Mouse (Mus musculus) forebrain, embryonic 13.5 days (tissue): Measurements from ENCODE around the gene Vamp2. TPM values are rescaled to one million over a fixed set of nuclear protein-coding genes. Genes with fewer than 3 reads are reported as not detected.
A peak's percentile ranks its signal among the peaks of the same experiment; 100 is the strongest.

Experiments
- ATAC-seq: fragments of 200-750 bp; cut with Nextera tagmentation; 2 replicates; pipeline ENCODE4 v1.8.0; 2017
- H3K27ac ChIP-seq: fragments of 300-500 bp; sonication (generic); 2 replicates; pipeline ENCODE4 v1.5.1; 2015; ENCODE audit warnings: inconsistent platforms, mild to moderate bottlenecking, moderate library complexity
- H3K27me3 ChIP-seq: fragments of 300-500 bp; sonication (generic); 2 replicates; pipeline ENCODE4 v1.6.1; 2015; ENCODE audit warnings: mild to moderate bottlenecking, inconsistent platforms
- H3K36me3 ChIP-seq: fragments of 300-500 bp; sonication (generic); 2 replicates; pipeline ENCODE4 v1.6.1; 2015; ENCODE audit warnings: mild to moderate bottlenecking, inconsistent platforms; ENCODE audit not compliant: poor library complexity, severe bottlenecking
- H3K4me1 ChIP-seq: fragments of 300-500 bp; sonication (generic); 2 replicates; pipeline ENCODE4 v1.6.1; 2015; ENCODE audit warnings: inconsistent platforms
- H3K4me2 ChIP-seq: fragments of 300-500 bp; sonication (generic); 2 replicates; pipeline ENCODE4 v1.6.1; 2015; ENCODE audit warnings: inconsistent platforms, mild to moderate bottlenecking, moderate library complexity
- H3K4me3 ChIP-seq: fragments of 300-500 bp; sonication (generic); 2 replicates; pipeline ENCODE4 v1.5.1; 2015; ENCODE audit warnings: mild to moderate bottlenecking, inconsistent platforms
- H3K9ac ChIP-seq: fragments of 300-500 bp; sonication (generic); 2 replicates; pipeline ENCODE4 v1.6.1; 2015; ENCODE audit warnings: mild to moderate bottlenecking, inconsistent platforms
- H3K9me3 ChIP-seq: fragments of 300-500 bp; sonication (generic); replicated peaks from 2 replicates; pipeline ENCODE4 v1.6.1; 2016; ENCODE audit warnings: inconsistent platforms
- WGBS: fragments of 180-500 bp; shearing (Covaris S2); methylation state at CpG from one replicate; pipeline ENCODE4 v1.1.7; 2015; 5-methylcytosine and 5-hydroxymethylcytosine counted together
- polyA plus RNA-seq: library from polyadenylated mRNA; unstranded; fragments of >200 nt; fragmentation: Nextera tagmentation; extraction: Ambion mirVana; gene quantifications from 2 replicates; pipeline ENCODE4 v1.2.1, GENCODE M21; 2015

Gene Vamp2
- polyA plus RNA-seq, 1 experiment from 2014 or later, result 110 TPM

DNA sequence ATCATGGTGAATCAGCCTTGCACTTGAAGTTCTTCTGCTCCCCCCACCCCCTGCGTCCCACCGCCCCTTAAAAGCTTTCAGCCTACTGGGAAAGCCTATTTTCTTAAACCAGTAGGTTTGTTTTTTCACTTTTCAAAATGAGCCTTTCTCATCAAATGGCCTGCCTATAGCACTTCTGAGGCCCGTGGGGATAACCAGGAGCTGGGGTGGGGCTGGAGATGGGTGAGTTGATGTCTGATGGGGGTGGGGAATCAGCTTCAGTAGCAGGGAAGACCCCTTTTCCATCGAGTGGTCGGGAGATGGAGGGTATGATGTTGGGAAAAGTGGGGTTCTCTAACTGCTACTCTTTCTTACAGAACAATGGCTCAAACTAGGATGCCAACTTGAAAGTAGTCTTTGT is 28.6 kb downstream of the Vamp2 start:
- no peak overlapping the region for H3K27ac ChIP-seq
- no peaks in the 10 kb centered on the region for H3K9me3 ChIP-seq
- no peak for ATAC-seq
- peak overlapping the region; percentile 71 for H3K4me2 ChIP-seq
- H3K36me3 ChIP-seq, result no peaks in the 10 kb centered on the region
- no peak overlapping the region for H3K9ac ChIP-seq
- H3K4me1 ChIP-seq, result peaks cover 38% of the 10 kb centered on the region
- WGBS, result 65% methylated on average over 5 of the region's 5 CpGs
- peak overlapping the region; percentile 66; the same call in 1 of the 2 replicates for H3K4me3 ChIP-seq
- peaks cover 21% of the 10 kb centered on the region for H3K27me3 ChIP-seq

GRCm38 (mm10) chr11:69117737-69118695 is 29.7 kb downstream of the Vamp2 start:
- Histone ChIP-seq H3K4me1 (peaks cover 42% of the 10 kb centered on the region), H3K36me3 (no peaks in the 10 kb centered on the region), H3K27ac (peak overlapping the region; percentile 76), H3K9ac (peak overlapping the region; percentile 81), H3K4me2 (peak overlapping the region; percentile 71), H3K4me3 (peak overlapping the region; percentile 66), H3K27me3 (peaks cover 21% of the 10 kb centered on the region), H3K9me3 (no peaks in the 10 kb centered on the region)
- WGBS, result under 1% methylated on average over 45 of the region's 45 CpGs
- 0 out of 2 replicates have a peak, but pooled peaks have one; percentile 37 for ATAC-seq

DNA sequence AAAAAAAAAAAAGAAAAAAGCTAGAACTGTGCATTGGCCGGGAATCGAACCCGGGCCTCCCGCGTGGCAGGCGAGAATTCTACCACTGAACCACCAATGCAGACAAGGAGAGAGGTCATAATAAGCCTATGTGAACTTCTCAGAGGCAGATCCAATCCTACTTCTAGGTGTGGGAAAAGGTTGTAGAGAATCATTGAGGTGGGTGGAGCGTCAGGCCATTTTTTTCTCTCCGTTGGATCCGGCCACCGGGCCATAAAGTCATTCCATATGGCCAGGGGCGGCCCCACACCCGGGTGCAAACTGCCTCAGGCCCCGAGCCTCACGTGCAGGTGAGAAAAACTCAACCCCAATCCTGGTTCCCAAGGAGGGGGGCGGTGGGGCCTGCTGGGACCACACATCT is 30.5 kb downstream of the Vamp2 start:
- WGBS, result 1% methylated on average over 15 of the region's 15 CpGs
- H3K27me3 ChIP-seq, result peaks cover 21% of the 10 kb centered on the region
- H3K4me3 ChIP-seq, result peak overlapping the region; percentile 66
- H3K4me1 ChIP-seq, result peaks cover 44% of the 10 kb centered on the region
- peak overlapping the region; percentile 71 for H3K4me2 ChIP-seq
- 0 out of 2 replicates have a peak, but pooled peaks have one; percentile 31 for ATAC-seq
- no peaks in the 10 kb centered on the region for H3K36me3 ChIP-seq
- H3K9me3 ChIP-seq, result no peaks in the 10 kb centered on the region
- H3K27ac ChIP-seq, result no peak overlapping the region
- 0 out of 2 replicates have a peak overlapping the region, but pooled peaks have one; percentile 27 for H3K9ac ChIP-seq

DNA sequence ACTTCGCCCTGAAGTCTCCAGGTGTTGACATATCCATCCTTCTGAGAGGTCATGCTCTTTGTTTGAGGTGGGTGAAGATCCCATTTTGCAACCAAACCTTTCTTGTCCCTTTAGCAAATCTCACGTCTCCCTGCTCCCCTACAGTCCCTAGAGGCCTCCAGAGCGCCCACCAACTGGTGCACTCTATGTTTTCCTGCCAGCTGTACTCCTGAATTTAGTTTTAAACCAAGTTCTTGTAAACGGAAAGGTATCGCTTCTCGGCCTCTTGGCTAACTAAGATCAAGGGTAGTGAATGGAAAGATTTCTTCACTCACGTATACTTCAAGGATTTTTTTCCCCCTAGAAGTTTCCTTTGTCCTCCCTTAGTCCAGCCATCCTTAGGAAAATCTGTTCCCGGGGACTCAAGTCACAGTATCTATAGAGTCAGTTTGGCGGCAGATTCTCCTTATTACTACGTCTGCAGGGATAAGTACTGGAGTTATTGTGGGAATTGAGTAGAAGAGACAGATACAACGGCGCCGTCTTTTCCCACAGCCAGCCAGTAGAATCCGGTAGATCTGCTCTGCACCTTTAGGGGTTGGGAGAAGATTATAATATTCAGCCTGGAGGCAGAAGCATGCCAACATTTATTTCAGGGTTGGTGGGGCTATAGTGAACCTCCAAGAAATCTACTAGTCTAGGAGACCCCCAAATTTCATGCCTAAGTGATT is 31.3 kb downstream of the Vamp2 start:
- H3K27me3 ChIP-seq, result peaks cover 18% of the 10 kb centered on the region
- no peak for ATAC-seq
- H3K4me1 ChIP-seq, result peaks cover 44% of the 10 kb centered on the region
- no peak overlapping the region for H3K9ac ChIP-seq
- no peak overlapping the region for H3K27ac ChIP-seq
- 31% methylated on average over 14 of the region's 14 CpGs for WGBS
- no peaks in the 10 kb centered on the region for H3K36me3 ChIP-seq
- H3K4me3 ChIP-seq, result peak overlapping the region; percentile 75
- no peaks in the 10 kb centered on the region for H3K9me3 ChIP-seq
- H3K4me2 ChIP-seq, result peak overlapping the region; percentile 71

DNA sequence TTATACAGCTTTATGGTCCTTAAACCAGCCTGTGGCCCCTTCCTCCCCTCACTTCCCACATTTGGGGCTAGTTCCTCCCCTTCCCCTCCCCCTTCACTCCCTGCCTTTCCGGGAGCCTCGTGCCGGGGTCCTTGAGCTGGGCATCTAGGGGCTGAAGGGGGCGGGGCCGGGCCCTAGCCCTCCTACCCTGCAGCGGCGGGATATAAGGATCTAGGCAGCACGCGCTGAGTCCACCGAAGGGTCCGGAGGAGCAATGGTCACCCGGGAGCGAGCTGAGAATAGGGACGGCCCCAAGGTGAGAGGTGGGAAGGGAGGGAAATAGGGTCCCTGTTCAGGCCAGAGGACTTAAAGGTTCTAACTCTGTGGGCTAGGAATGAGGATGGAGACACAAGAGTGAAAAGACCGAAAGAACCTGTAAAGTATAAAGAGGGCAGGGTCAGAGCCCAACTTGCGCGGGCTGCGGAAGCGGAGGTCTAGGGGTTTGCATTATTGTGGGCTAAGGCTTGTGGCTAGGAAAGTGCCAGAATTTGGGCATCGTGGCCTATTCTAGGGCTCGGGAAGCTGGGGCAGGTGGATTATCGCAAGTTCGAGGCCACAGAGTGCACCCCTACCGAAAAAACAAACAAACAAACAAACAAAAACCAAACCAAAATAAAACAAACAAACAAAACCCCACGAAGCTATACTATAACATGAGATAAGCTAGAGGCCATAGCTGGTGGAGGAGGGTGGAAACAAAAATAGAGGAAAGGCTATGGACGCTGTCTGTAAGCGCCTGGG is 32.1 kb downstream of the Vamp2 start, which contains the start of gene Hes7:
TSS of gene Hes7 (plus strand) at position 184 of the 780 bp plus-strand sequence.
- peak within 1 kb of the TSS; percentile 71 for H3K4me2 ChIP-seq
- H3K4me1 ChIP-seq, result peaks cover 45% of the 10 kb centered on the region
- no peak for ATAC-seq
- peaks cover 15% of the 10 kb centered on the region for H3K27me3 ChIP-seq
- WGBS, result 2% methylated on average over 27 of the region's 27 CpGs
- H3K27ac ChIP-seq, result no peak within 1 kb of the TSS
- no peaks in the 10 kb centered on the region for H3K36me3 ChIP-seq
- H3K9me3 ChIP-seq, result no peaks in the 10 kb centered on the region
- H3K4me3 ChIP-seq, result peak within 1 kb of the TSS; percentile 75
- H3K9ac ChIP-seq, result peak within 1 kb of the TSS; percentile 79

DNA sequence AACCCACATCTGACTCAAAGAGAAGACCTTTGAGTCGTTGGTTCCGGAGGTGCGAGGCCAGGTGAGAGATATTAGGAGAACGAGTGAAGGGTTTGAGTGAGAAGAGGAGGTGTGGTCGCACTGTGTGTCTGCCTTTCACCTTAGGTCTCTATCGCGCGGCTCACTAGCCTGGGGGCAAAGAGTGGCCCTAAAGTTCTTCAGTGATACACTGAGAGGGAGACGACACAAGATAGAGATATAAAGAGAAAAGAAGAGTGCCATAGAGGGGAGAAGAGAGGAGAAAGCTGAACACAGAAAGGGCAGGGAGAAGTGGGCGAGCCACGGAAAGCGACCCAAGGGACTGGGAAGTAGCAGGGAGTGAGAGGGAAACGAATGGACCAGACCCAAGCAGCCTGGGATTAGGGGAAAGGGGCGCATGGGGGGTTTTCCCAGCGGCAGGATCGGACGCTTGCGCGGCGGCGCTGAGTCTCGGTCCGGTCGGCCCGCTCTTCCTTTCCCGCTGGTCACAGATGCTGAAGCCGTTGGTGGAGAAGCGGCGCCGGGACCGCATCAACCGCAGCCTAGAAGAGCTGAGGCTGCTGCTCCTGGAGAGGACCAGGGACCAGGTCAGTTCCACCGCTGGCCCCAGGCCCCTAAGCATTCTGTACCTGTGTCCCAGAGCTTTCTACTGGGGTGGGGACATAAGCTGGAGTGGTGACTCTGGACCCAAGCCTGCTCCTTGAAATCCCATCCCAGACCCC is 32.9 kb downstream of the Vamp2 start:
- no peaks in the 10 kb centered on the region for H3K9me3 ChIP-seq
- H3K36me3 ChIP-seq, result no peaks in the 10 kb centered on the region
- 1% methylated on average over 33 of the region's 33 CpGs for WGBS
- peak overlapping the region; percentile 75 for H3K4me3 ChIP-seq
- no peak overlapping the region for H3K27ac ChIP-seq
- no peak for ATAC-seq
- peak overlapping the region; percentile 71 for H3K4me2 ChIP-seq
- peaks cover 53% of the 10 kb centered on the region for H3K4me1 ChIP-seq
- H3K9ac ChIP-seq, result peak overlapping the region; percentile 79
- H3K27me3 ChIP-seq, result peaks cover 11% of the 10 kb centered on the region

DNA sequence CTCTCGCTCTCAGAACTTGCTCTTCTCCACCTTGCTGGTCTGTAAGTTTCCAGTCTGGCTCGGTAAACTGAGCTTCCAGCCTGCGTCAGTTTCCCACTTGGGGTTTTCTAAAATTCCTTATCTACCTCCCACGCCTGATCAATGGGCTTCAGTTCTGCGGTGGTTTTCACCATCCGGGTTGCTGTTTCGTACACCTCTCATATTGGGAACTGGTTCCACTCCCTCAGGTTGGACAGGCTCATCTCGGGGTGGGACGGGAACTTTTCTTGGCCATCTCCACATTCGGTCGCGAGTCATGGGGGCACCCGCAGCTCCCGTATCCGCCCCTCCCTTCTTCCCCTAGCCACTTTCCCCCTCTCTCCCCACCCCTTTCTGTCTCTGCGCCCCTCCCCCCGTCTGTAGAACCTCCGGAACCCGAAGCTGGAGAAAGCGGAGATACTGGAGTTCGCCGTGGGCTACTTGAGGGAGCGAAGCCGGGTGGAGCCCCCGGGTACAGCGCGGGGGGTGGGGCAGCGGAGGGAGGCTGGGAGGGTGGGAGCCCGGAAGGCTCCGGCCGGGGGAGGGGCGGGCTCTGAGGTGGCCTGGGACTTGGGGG is 33.5 kb downstream of the Vamp2 start:
- Histone ChIP-seq H3K9me3 (no peaks in the 10 kb centered on the region), H3K4me2 (peak overlapping the region; percentile 71), H3K36me3 (no peaks in the 10 kb centered on the region), H3K27ac (no peak overlapping the region), H3K27me3 (peaks cover 14% of the 10 kb centered on the region), H3K9ac (peak overlapping the region; percentile 79), H3K4me3 (peak overlapping the region; percentile 75), H3K4me1 (peaks cover 55% of the 10 kb centered on the region)
- WGBS, result under 1% methylated on average over 30 of the region's 32 CpGs
- ATAC-seq, result no peak

DNA sequence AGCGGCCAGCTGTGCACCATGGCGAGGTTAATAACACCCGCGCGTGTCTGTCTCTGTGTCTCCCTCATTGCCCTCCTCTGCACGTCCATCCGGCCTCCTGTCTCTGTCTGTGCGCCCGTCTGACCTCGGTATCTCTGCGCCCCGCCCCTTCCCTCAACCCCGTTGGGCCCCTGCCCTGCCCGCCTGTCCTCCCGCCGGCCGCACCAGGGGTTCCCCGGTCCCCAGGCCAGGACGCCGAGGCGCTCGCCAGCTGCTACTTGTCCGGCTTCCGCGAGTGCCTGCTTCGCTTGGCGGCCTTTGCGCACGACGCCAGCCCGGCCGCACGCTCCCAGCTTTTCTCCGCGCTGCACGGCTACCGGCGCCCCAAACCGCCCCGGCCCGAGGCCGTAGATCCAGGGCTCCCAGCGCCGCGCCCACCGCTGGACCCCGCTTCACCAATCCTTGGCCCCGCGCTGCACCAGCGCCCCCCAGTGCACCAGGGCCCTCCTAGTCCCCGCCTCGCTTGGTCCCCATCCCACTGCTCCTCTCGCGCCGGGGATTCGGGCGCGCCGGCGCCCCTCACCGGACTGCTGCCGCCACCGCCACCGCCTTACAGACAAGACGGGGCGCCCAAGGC is 34.2 kb downstream of the Vamp2 start, which contains the start of gene 9130213A22Rik:
TSS of gene 9130213A22Rik (minus strand) at position 254 of the 616 bp plus-strand sequence.
- Histone ChIP-seq H3K4me2 (peak within 1 kb of the TSS; percentile 71), H3K27me3 (peaks cover 19% of the 10 kb centered on the region), H3K9ac (peak within 1 kb of the TSS; percentile 79), H3K9me3 (no peaks in the 10 kb centered on the region), H3K4me1 (peaks cover 50% of the 10 kb centered on the region), H3K4me3 (peak within 1 kb of the TSS; percentile 75), H3K36me3 (no peaks in the 10 kb centered on the region), H3K27ac (peak within 1 kb of the TSS; percentile 57)
- peak; percentile 66 for ATAC-seq
- 1% methylated on average over 63 of the region's 66 CpGs for WGBS

DNA sequence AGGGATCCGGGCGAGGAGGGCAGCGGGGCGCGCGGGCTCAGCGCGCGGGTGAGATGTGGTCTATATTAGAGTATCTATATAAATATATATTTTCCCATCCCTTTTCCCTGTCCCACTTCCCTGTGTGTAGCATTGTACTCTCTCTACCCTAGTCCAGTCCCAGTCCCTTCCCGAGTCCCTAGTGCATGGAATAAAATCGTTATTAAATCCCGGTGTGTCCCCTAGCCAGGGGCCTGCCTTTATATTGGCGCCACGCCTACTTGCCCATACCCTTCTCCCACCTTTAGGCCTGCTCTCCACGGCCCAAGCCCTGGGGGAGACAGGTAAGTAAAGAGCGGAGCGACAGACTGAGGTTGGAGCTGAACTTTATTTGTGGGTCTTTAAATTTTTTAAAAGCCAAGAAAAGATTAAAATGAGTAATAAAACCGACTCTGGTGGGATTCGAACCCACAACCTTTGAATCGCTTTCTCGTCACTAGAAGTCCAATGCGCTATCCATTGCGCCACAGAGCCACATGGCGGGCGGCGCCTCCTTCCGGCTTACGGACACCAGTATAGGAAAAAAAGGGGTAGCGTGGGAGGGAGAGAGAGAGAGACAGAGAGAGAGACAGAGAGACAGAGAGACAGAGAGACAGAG is 34.9 kb downstream of the Vamp2 start:
- no peaks in the 10 kb centered on the region for H3K36me3 ChIP-seq

More for the DNA sequence above, 34.9 kb downstream of the Vamp2 start:
- no peaks in the 10 kb centered on the region for H3K9me3 ChIP-seq
- peaks cover 21% of the 10 kb centered on the region for H3K27me3 ChIP-seq
- H3K4me2 ChIP-seq, result peak overlapping the region; percentile 71
- peak overlapping the region; percentile 79 for H3K9ac ChIP-seq
- peak overlapping the region; percentile 57 for H3K27ac ChIP-seq
- peaks cover 48% of the 10 kb centered on the region for H3K4me1 ChIP-seq
- peak; percentile 9; the same call in 1 of the 2 replicates for ATAC-seq
- under 1% methylated on average over 29 of the region's 29 CpGs for WGBS
- peak overlapping the region; percentile 75 for H3K4me3 ChIP-seq
